Mouse (Mus musculus) lung, adult 2 months (tissue): ENCODE measurements at regions not wholly inside any gene's neighbourhood (a gene's known extent, or its start where the extent isn't known, plus 50 kb on each side); places are given as distances from the start of the nearest gene placed in this dataset.

Experiments
- DNase-seq: peaks from one replicate; pipeline ENCODE4 v3.0.0; 2022
- H3K4me1 ChIP-seq: fragments of 200-500 bp; 2 replicates; pipeline ENCODE4 v1.6.1; 2011; ENCODE audit warnings: low read length; ENCODE audit not compliant: control insufficient read depth, insufficient read depth
- H3K4me3 ChIP-seq: fragments of 200-500 bp; replicated peaks from 2 replicates; pipeline ENCODE3; 2011; ENCODE audit warnings: low read depth, mild to moderate bottlenecking, control low read depth, low read length; ENCODE audit errors: extremely low read depth
- CTCF ChIP-seq: fragments of 200-500 bp; IDR thresholded peaks from 2 replicates; pipeline ENCODE4 v1.5.1; 2011; ENCODE audit warnings: mild to moderate bottlenecking, low read length, control low read depth; ENCODE audit not compliant: insufficient read depth
- POLR2A ChIP-seq: fragments of 200-500 bp; IDR thresholded peaks from 2 replicates; pipeline ENCODE4 v1.6.1; 2011; ENCODE audit warnings: low read depth, mild to moderate bottlenecking, control low read depth, low read length, borderline replicate concordance; ENCODE audit errors: extremely low read depth
- WGBS: fragments of 180-500 bp; shearing (Covaris S2); methylation state at CpG from one replicate; pipeline ENCODE4 v1.1.7; 2018; 5-methylcytosine and 5-hydroxymethylcytosine counted together

- no peak for DNase-seq
- WGBS = 79% methylated on average over 7 of the region's 7 CpGs
- no peaks in the 10 kb centered on the region for H3K4me1 ChIP-seq
- H3K4me3 ChIP-seq = no peak overlapping the region
- TF ChIP-seq CTCF (no peak), POLR2A (no peak)
Measured at GRCm38 (mm10) chr8:115626396-115627136, 81.0 kb downstream of the Maf start.

DNA sequence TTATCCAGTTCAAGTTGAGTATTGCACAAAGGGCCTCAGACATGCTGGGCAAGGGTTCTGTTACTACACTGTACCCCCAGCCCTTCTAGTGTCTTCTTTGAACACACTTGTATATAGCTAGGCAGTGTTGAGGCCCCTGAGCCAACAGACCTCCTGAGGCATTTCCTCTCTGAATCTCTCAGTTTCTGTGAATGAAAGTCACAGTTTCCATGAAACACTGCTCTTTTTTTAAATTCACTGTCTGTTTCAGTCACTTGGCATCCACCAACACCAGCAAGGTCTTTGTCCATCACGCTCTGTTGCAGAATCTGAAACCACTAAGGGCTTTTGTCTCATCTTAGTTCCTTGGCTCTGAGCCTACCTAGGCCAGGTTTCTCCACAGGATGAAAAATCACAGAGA lies 82.5 kb downstream of the Maf start:
- 81% methylated on average over 1 of the region's 1 CpGs for WGBS
- Histone ChIP-seq H3K4me1 (no peaks in the 10 kb centered on the region), H3K4me3 (no peak overlapping the region)
- no peak for DNase-seq
- TF ChIP-seq POLR2A (no peak), CTCF (no peak)

DNA sequence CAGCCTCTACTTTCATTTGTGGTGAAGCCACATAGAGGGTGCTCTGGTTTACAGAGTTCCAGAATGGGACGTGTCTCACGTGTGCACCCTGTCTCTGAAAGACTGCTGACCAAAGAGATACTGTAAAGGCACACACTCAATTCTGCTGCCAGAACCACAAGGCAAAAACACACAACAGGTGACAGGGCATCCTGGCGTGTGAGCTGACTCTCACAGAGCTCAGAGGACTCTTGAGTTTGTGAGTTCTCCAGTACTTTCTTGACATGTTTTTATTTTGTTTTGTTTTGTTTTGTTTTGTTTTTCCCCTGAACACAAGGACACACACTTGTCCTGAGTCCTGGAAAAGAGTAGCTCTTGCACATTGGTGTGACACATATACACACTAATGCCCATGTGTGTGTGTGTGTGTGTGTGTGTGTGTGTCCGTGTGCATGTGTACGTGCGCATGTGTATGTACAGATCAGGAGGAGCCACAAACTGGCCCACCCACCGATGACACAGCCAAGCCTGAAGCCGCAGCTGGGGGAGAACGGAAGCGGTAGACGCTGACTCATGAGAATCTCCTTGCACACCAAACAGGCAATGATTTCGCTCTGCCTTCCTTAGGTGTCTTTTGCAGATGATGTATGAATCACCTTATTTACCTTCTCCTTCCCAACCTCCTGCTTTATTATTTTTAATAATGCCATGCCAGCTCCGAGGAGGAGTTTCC lies 89.4 kb downstream of the Maf start:
- TF ChIP-seq POLR2A (no peak), CTCF (no peak)
- DNase-seq = no peak
- Histone ChIP-seq H3K4me1 (no peaks in the 10 kb centered on the region), H3K4me3 (no peak overlapping the region)
- 66% methylated on average over 13 of the region's 13 CpGs for WGBS

GRCm38 (mm10) chr8:115616871-115617605 lies 90.6 kb downstream of the Maf start:
- DNase-seq = no peak
- 84% methylated on average over 9 of the region's 9 CpGs for WGBS
- no peak overlapping the region for H3K4me3 ChIP-seq
- TF ChIP-seq POLR2A (no peak), CTCF (no peak)
- no peaks in the 10 kb centered on the region for H3K4me1 ChIP-seq

- Histone ChIP-seq H3K4me1 (no peaks in the 10 kb centered on the region), H3K4me3 (no peak overlapping the region)
- 41% methylated on average over 5 of the region's 5 CpGs for WGBS
- TF ChIP-seq POLR2A (no peak), CTCF (no peak)
- no peak for DNase-seq
Measured at GRCm38 (mm10) chr8:115613946-115614584, 93.5 kb downstream of the Maf start.

- TF ChIP-seq POLR2A (no peak), CTCF (no peak)
- no peaks in the 10 kb centered on the region for H3K4me1 ChIP-seq
- no peak for DNase-seq
- H3K4me3 ChIP-seq = no peak overlapping the region
- 82% methylated on average over 3 of the region's 3 CpGs for WGBS
Measured at GRCm38 (mm10) chr8:115612119-115612518, 95.5 kb downstream of the Maf start.

- WGBS = 83% methylated on average over 6 of the region's 6 CpGs
- Histone ChIP-seq H3K4me3 (no peak overlapping the region), H3K4me1 (peaks cover 2% of the 10 kb centered on the region)
- DNase-seq = no peak
- no peak for TF ChIP-seq CTCF
- TF ChIP-seq POLR2A = no peak
Measured at GRCm38 (mm10) chr8:115599771-115600170, 107.8 kb downstream of the Maf start.

DNA sequence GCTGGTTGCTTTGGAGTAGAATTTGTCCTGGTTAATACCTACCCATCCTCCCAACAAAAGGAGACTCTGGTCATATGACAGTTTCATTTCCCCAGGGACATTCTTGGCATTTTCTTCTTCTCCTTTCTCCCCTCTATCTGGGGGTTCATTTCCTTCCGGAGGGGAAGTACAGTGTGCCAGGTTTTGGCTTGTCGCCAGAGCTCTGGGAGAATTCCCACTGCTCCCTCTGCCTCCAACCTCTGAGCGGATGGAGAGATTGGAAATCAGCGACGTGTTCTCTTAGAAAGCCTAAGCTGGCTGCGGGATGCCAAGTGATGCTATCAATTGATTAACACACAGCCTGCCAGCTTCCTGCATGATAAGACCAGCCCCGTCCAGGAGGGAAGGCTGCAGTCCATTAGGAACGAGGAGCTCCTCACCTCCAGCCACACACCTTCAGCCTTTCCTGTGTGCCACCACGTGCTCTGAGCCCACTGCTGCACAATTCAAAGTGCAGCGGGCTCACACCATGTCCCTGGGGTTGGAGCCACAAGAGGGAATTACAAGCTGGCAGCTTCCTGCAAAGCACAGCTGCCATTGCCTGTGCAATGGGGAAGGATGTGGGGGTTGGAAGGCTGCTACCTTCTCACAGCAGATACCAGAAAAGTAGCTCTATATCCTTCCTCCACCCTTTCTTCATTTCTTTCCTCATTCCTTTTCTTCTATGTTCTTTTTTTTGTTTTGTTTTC lies 110.2 kb downstream of the Maf start:
- 30% methylated on average over 10 of the region's 10 CpGs for WGBS
- peaks cover 2% of the 10 kb centered on the region for H3K4me1 ChIP-seq
- TF ChIP-seq POLR2A (no peak), CTCF (no peak)
- no peak for DNase-seq
- H3K4me3 ChIP-seq = no peak overlapping the region

- no peak for TF ChIP-seq POLR2A
- TF ChIP-seq CTCF = no peak
- no peak for DNase-seq
- 88% methylated on average over 2 of the region's 2 CpGs for WGBS
- Histone ChIP-seq H3K4me3 (no peak overlapping the region), H3K4me1 (no peaks in the 10 kb centered on the region)
Measured at GRCm38 (mm10) chr8:115589721-115590120, 117.9 kb downstream of the Maf start.
